In genomic region chr6:8512416-8512815, GRCm38 (mm10) we compare ENCODE assay signal across 9 mouse cellular contexts. TPM values are rescaled to one million over a fixed set of nuclear protein-coding genes. Genes with fewer than 3 reads are reported as not detected.
A peak's percentile ranks its signal among the peaks of the same experiment; 100 is the strongest.
DNase-seq lines count a peak whose midpoint lies in the region; ATAC-seq lines count a peak whose summit lies in the region.
"Had no signal": no experiment of that assay in that cellular context is flagged by ENCODE, and none has a peak within 500 bp of the region (broad histone marks: within the 10 kb centered on the region; RNA-seq: fewer than 3 reads in every experiment).

No protein-coding gene starts in this region.

- DNase-seq in heart, postnatal 4 days = no peak
- peak; percentile 11 for DNase-seq in MN1 (ENCODE audit: low spot score)
- no peak for DNase-seq in testis, postnatal 14 days (ENCODE audit: low spot score)
- no peak for DNase-seq in frontal cortex, postnatal 25 days (ENCODE audit: low spot score in 2 of 2)
- no peak for DNase-seq in adrenal gland, adult 18-20 months (ENCODE audit: low spot score in 2 of 2)

- H3K4me1 ChIP-seq in heart, embryonic 14.5 days (ENCODE audit: control insufficient read depth in 2 of 2, insufficient read depth in 2 of 2, low read length in 2 of 2) = peaks cover 0 to 15% of the 10 kb centered on the region in 2 experiments; a peak in 3 of 4 replicates
- peaks cover 36% of the 10 kb centered on the region for H3K4me1 ChIP-seq in forebrain, embryonic 15.5 days
- H3K4me1 ChIP-seq in midbrain, embryonic 16.5 days (ENCODE audit: control insufficient read depth, insufficient read depth, low read length) = peaks cover 27% of the 10 kb centered on the region

- H3K27me3 ChIP-seq in heart, embryonic 14.5 days (ENCODE audit: control insufficient read depth, insufficient read depth, low read length) = no peaks in the 10 kb centered on the region
- no peaks in the 10 kb centered on the region for H3K27me3 ChIP-seq in forebrain, embryonic 15.5 days
- H3K27me3 ChIP-seq in midbrain, embryonic 16.5 days (ENCODE audit: control insufficient read depth, insufficient read depth, low read depth, low read length) = no peaks in the 10 kb centered on the region
- H3K27me3 ChIP-seq: Patski had no signal

- H3K27ac ChIP-seq in heart, embryonic 14.5 days (replicated peaks in 1 of 2; ENCODE audit: control insufficient read depth in 1 of 2, insufficient read depth in 1 of 2, low read depth in 2 of 2, low read length in 2 of 2) = no peak overlapping the region
- H3K27ac ChIP-seq in forebrain, embryonic 15.5 days (replicated peaks) = peak overlapping the region; percentile 99; the same call in 1 of the 2 replicates
- H3K27ac ChIP-seq in midbrain, embryonic 16.5 days (ENCODE audit: low read length) = peak overlapping the region; percentile 45; the same call in 1 of the 2 replicates

- H3K4me2 ChIP-seq in heart, embryonic 14.5 days (ENCODE audit: low read length) = peak overlapping the region; percentile 72
- peak overlapping the region; percentile 65 for H3K4me2 ChIP-seq in forebrain, embryonic 15.5 days (replicated peaks)
- H3K4me2 ChIP-seq in midbrain, embryonic 16.5 days (ENCODE audit: low read length) = peak overlapping the region; percentile 91

- H3K36me3 ChIP-seq in heart, embryonic 14.5 days (ENCODE audit: control insufficient read depth, insufficient read depth, low read length) = no peaks in the 10 kb centered on the region
- H3K36me3 ChIP-seq in forebrain, embryonic 15.5 days = no peaks in the 10 kb centered on the region
- H3K36me3 ChIP-seq in midbrain, embryonic 16.5 days (ENCODE audit: control insufficient read depth, insufficient read depth, low read length) = no peaks in the 10 kb centered on the region

- WGBS in heart, embryonic 14.5 days = 23% methylated on average over 8 of the region's 8 CpGs
- WGBS in forebrain, embryonic 15.5 days = 10% methylated on average over 8 of the region's 8 CpGs
- 5% methylated on average over 8 of the region's 8 CpGs for WGBS in midbrain, embryonic 16.5 days

- H3K4me3 ChIP-seq in heart, embryonic 14.5 days (ENCODE audit: control insufficient read depth in 1 of 2, insufficient read depth in 1 of 2, low read depth in 1 of 2, low read length in 2 of 2) = peak overlapping the region in 1 of 2 experiments; percentile 81; a peak in 2 of 4 replicates
- H3K4me3 ChIP-seq in forebrain, embryonic 15.5 days = peak overlapping the region; percentile 95
- H3K4me3 ChIP-seq in midbrain, embryonic 16.5 days (ENCODE audit: low read depth, low read length) = peak overlapping the region; percentile 83

- no peak for ATAC-seq in heart, embryonic 14.5 days (ENCODE audit: insufficient number of reproducible peaks, insufficient read depth, low FRiP score, low read depth)
- ATAC-seq in forebrain, embryonic 15.5 days (replicated peaks) = no peak
- no peak for ATAC-seq in midbrain, embryonic 16.5 days
- ATAC-seq: Patski had no signal

- no peaks in the 10 kb centered on the region for H3K9me3 ChIP-seq in heart, embryonic 14.5 days (ENCODE audit: control insufficient read depth, low read length)
- H3K9me3 ChIP-seq in forebrain, embryonic 15.5 days = no peaks in the 10 kb centered on the region
- H3K9me3 ChIP-seq in midbrain, embryonic 16.5 days (replicated peaks; ENCODE audit: control insufficient read depth, low read length, poor library complexity, severe bottlenecking) = no peaks in the 10 kb centered on the region

- H3K9ac ChIP-seq in heart, embryonic 14.5 days (ENCODE audit: low read length) = peak overlapping the region; percentile 47; the same call in 1 of the 2 replicates
- H3K9ac ChIP-seq in forebrain, embryonic 15.5 days (replicated peaks) = peak overlapping the region; percentile 95
- H3K9ac ChIP-seq in midbrain, embryonic 16.5 days (ENCODE audit: low read depth, low read length) = peak overlapping the region; percentile 88

RNA-seq across cellular contexts. Expression of gene Glcci1, which starts 3.0 kb away (rescaled TPM):
- polyA plus RNA-seq in heart, embryonic 14.5 days (2014; fragmentation: Nextera tagmentation; extraction: Ambion mirVana) = 6.8 and 9.4 TPM in 2 replicates
- total RNA-seq in heart, postnatal 4 days (2021) = 10 to 100 TPM; 15.4 to 16.7 TPM
- polyA plus RNA-seq in forebrain, embryonic 15.5 days (2015; fragmentation: Nextera tagmentation; extraction: Ambion mirVana) = 16.9 and 19.0 TPM in 2 replicates
- 4.8 and 7.1 TPM in 2 replicates for polyA plus RNA-seq in midbrain, embryonic 16.5 days (2015; fragmentation: Nextera tagmentation; extraction: Ambion mirVana)
- total RNA-seq in adrenal gland, adult 18-20 months (2021) = 10 to 100 TPM; 25.3 to 33.5 TPM

Comparison
In these comparisons a context has a peak if more than half of its experiments do, and no peak if none do; other contexts are left out.
1. H3K27ac ChIP-seq: peak in forebrain, embryonic 15.5 days (single experiment) and midbrain, embryonic 16.5 days (single experiment); none in heart, embryonic 14.5 days (0 of 2).
2. Peak in every context shown above with its lines, with median percentiles within 50 percentile points of each other: H3K4me2 ChIP-seq and H3K9ac ChIP-seq.